Mouse (Mus musculus) limb, embryonic 13.5 days (tissue): ENCODE data around the gene Mybpc1. TPM values are rescaled to one million over a fixed set of nuclear protein-coding genes. Genes with fewer than 3 reads are reported as not detected.

Source experiments
- polyA plus RNA-seq: library from polyadenylated mRNA; unstranded; fragments of >200 nt; fragmentation: Nextera tagmentation; extraction: Ambion mirVana; gene quantifications from 2 replicates; pipeline ENCODE4 v1.2.1, GENCODE M21; 2015

Gene Mybpc1
- polyA plus RNA-seq, 1 experiment from 2014 or later, result 42.1 TPM

Other genes starting within 250 kb of the Mybpc1 start
- 0.83 and 1.0 TPM in 2 replicates for gene Dram1, start 226.1 kb downstream of the Mybpc1 start, polyA plus RNA-seq
- 8.2 and 8.7 TPM in 2 replicates for gene Gnptab, start 226.0 kb downstream of the Mybpc1 start, polyA plus RNA-seq
- 0.32 TPM in 1 of 2 replicates, not detected in the other for gene Sycp3, start 145.6 kb downstream of the Mybpc1 start, polyA plus RNA-seq
- gene Chpt1, start 101.1 kb downstream of the Mybpc1 start, polyA plus RNA-seq, result 21.0 and 24.5 TPM in 2 replicates
- not detected in 2 replicates for gene Spic, start 79.9 kb upstream of the Mybpc1 start, polyA plus RNA-seq
- gene Arl1, start 125.7 kb upstream of the Mybpc1 start, polyA plus RNA-seq, result 226 and 227 TPM in 2 replicates
- gene Utp20, start 221.7 kb upstream of the Mybpc1 start, polyA plus RNA-seq, result 17.9 and 22.1 TPM in 2 replicates